Mouse (Mus musculus): ENCODE results near the gene Psmd13. TPM values are rescaled to one million over a fixed set of nuclear protein-coding genes. Genes with fewer than 3 reads are reported as not detected.
"Not testable (repeated sequence)": the region's sequence is repeated elsewhere in the genome, so short reads cannot be mapped to it uniquely, and the experiment has no call there.

The Psmd13 gene
- polyA plus RNA-seq, 1 experiment: 70.4 TPM

DNA sequence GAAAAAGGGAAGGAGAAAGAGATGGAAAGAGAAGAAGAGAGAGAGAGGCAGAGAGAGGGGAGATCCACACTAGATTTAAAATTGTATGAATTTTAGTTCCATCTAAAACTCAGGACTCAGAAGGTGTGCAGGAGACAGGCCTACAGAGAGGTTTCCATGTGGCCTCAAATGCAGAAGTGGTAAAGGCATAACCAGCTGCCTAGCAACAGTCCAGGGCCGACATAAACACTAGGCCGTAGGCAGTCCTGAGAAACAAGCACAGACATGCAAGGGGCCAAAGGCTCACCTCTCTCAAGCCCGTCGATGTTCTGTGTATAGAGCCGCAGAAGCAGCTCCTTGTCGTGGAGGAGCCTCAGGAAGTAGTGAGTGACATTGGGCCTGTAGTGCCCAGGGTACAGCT, 4.4 kb upstream of the Psmd13 start:
- no peak for DNase-seq
- TF ChIP-seq CTCF (IDR thresholded peaks at IDR 0.05; ENCODE audit: insufficient read depth, low read length) (no peak), POLR2A (IDR thresholded peaks at IDR 0.05; ENCODE audit: borderline replicate concordance, extremely low read depth, low read depth, low read length) (no peak)
- Histone ChIP-seq H3K4me1 (ENCODE audit: control insufficient read depth, insufficient read depth, low read length) (peaks cover 3% of the 10 kb centered on the region), H3K4me3 (replicated peaks; ENCODE audit: extremely low read depth, low read depth, low read length) (no peak overlapping the region)
- WGBS: 79% methylated on average over 6 of the region's 6 CpGs

DNA sequence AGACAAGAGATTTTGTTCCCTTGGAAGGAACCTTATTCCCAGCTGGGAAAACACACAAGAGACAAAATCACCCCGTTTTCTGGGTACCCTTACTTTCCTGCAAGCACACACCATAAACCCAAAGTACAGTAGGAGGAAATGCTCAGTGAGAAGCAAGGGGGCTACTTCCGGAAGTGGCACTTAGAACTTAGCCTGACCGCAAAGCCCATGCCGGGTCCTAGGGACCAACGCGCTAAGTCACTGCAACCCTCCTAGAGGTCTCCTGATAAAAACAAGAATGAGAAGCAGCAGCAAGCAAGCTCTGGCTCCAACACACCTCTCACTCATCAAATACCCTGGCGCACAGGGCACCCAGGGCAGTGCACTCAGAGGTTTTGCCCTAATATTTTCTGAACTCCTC, 2.4 kb upstream of the Psmd13 start:
- 78% methylated on average over 7 of the region's 7 CpGs for WGBS

DNA sequence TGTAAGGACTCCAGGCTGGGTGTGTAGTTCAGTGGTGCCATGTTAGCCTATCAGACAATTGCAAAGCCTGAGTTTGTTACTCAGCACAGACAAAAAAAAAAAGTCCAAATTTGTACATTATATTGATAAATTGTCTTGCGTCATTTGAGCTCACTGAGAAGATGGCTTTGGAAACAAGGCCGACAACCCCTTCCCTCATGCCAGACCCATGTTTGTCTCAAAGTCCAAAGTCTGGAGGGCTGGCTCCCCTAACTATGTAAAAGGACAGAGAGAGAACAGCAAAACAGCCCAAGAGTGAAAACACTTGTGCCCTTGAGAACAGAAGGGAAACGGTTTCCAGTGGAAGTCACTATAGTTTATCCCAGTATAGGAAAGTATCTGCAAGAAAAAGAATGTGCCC, 1.3 kb upstream of the Psmd13 start:
- 65% methylated on average over 3 of the region's 3 CpGs for WGBS
- TF ChIP-seq POLR2A (IDR thresholded peaks at IDR 0.05; ENCODE audit: borderline replicate concordance, extremely low read depth, low read depth, low read length) (no peak), CTCF (IDR thresholded peaks at IDR 0.05; ENCODE audit: insufficient read depth, low read length) (no peak)
- Histone ChIP-seq H3K4me1 (ENCODE audit: control insufficient read depth, insufficient read depth, low read length) (peaks cover 3% of the 10 kb centered on the region), H3K4me3 (replicated peaks; ENCODE audit: extremely low read depth, low read depth, low read length) (no peak overlapping the region)
- DNase-seq: no peak

More for the DNA sequence above, 2.4 kb upstream of the Psmd13 start:
- no peak for DNase-seq
- H3K4me3 ChIP-seq (replicated peaks; ENCODE audit: extremely low read depth, low read depth, low read length): no peak overlapping the region
- TF ChIP-seq CTCF (IDR thresholded peaks at IDR 0.05; ENCODE audit: insufficient read depth, low read length) (no peak), POLR2A (IDR thresholded peaks at IDR 0.05; ENCODE audit: borderline replicate concordance, extremely low read depth, low read depth, low read length) (no peak)
- peaks cover 3% of the 10 kb centered on the region for H3K4me1 ChIP-seq (ENCODE audit: control insufficient read depth, insufficient read depth, low read length)

DNA sequence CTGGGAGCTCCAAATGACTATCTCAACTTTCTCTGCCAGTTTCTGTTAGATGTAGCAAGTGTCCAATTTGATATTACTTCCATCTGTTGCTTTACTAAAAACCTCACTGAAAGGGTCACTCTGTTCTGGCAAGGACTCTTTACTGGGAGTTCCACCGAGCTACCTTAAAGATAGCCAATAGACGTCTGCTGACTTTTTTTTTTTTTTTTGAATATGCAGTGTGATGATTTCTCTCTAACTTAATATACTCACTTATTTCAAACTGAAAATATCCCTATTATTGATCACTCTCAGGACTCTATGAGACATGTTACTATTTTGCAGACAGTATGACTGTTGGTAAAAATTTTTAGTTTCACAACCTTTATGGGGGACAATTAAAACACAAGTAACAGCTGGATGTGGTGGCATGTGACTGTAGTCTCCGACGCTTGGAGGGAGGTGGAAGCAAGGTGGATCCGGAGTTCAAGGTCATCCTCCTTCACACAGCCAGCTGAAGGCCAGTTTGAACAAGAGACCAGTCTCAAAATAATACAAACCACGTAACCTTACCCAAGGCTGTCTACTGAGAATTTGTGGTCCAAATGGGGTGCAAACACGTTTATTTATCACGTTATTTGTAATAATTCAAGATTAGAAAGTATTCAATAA, 778 bp upstream of the Psmd13 start:
- TF ChIP-seq POLR2A (IDR thresholded peaks at IDR 0.05; ENCODE audit: borderline replicate concordance, extremely low read depth, low read depth, low read length) (no peak), CTCF (IDR thresholded peaks at IDR 0.05; ENCODE audit: insufficient read depth, low read length) (no peak)
- peak overlapping the region; percentile 44 for H3K4me3 ChIP-seq (replicated peaks; ENCODE audit: extremely low read depth, low read depth, low read length)
- H3K4me1 ChIP-seq (ENCODE audit: control insufficient read depth, insufficient read depth, low read length): peaks cover 3% of the 10 kb centered on the region
- WGBS: 11% methylated on average over 8 of the region's 8 CpGs
- DNase-seq: no peak

DNA sequence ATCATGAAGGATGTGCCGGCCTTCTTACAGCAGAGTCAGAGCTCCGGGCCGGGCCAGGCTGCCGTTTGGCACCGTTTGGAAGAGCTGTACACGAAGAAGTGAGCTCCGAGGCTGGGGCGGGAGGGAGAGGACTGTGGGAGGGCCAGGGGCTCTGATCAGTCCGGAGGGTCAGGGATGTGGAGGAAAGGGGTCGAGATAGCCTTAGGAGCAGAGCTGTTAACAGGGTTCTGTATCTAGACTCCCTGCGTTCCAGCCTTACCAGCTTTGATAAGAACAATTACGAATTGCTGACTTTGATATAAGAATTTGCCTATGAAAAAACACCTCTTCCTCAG, 668 bp downstream of the Psmd13 start:
- no peak for DNase-seq
- WGBS: under 1% methylated on average over 12 of the region's 12 CpGs
- Histone ChIP-seq H3K4me3 (replicated peaks; ENCODE audit: extremely low read depth, low read depth, low read length) (peak overlapping the region; percentile 78), H3K4me1 (ENCODE audit: control insufficient read depth, insufficient read depth, low read length) (peaks cover 3% of the 10 kb centered on the region)
- TF ChIP-seq CTCF (IDR thresholded peaks at IDR 0.05; ENCODE audit: insufficient read depth, low read length): no peak
- no peak for TF ChIP-seq POLR2A (IDR thresholded peaks at IDR 0.05; ENCODE audit: borderline replicate concordance, extremely low read depth, low read depth, low read length)

DNA sequence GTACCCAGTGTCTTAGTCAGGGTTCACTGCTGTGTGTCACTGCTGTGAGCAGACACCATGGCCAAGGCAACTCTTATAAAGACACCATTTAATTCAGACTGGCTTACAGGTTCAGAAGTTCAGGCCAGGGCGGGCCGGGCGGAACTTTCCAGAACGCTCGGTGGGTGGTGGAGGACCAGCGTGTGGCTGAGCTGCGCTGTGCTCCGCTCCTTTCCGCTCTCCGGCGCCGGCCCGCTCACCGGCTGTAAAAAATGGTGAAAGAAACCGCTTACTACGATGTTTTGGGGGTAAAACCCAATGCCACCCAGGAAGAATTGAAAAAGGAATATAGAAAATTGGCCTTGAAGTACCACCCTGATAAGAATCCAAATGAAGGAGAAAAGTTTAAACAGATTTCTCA, 8.9 kb downstream of the Psmd13 start:
- DNase-seq; H3K4me1 ChIP-seq (ENCODE audit: control insufficient read depth, insufficient read depth, low read length); H3K4me3 ChIP-seq (replicated peaks; ENCODE audit: extremely low read depth, low read depth, low read length): not testable (repeated sequence)
- WGBS: 95% methylated on average over 16 of the region's 16 CpGs

DNA sequence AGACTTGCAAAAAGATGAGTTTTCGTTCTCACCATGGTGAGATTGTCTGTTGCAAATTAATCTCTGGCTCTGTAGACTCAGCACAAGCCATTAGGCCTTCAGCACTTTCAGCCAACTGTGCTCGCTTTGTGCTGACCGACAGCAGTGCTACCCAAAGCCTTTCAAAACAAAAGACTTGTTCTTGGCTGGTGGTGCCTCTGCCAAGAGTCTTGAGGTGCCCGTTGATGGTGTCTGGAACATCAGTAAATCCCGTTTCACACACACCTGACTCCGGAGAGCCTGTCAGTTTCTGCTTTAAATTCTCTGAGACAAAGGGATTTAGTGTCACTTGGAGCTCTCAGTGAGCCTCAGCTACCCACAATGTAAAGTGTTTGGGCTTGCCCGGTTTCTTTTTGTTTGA, 12.3 kb downstream of the Psmd13 start:
- 89% methylated on average over 7 of the region's 7 CpGs for WGBS
- DNase-seq: no peak
- TF ChIP-seq POLR2A (IDR thresholded peaks at IDR 0.05; ENCODE audit: borderline replicate concordance, extremely low read depth, low read depth, low read length) (no peak), CTCF (IDR thresholded peaks at IDR 0.05; ENCODE audit: insufficient read depth, low read length) (no peak)
- Histone ChIP-seq H3K4me3 (replicated peaks; ENCODE audit: extremely low read depth, low read depth, low read length) (no peak overlapping the region), H3K4me1 (ENCODE audit: control insufficient read depth, insufficient read depth, low read length) (no peaks in the 10 kb centered on the region)

DNA sequence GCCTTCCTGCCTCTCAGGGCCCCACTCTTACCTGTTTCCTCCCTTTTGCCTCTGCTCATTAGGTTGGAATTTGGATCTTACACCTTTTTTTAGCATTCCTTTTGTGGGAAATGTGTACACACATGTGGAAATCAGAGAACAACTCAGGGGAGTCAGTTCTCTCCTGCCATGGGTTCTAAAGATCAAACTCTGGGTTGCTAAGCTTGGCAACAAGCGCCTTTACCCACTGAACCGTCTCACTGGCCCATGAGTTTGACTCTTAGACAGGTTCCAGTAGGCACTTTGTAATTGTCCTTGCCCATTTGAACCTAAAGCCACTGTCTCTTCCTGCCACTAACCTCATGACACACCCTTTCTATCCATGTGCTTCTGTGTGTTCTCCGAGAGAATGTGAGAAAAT, 12.8 kb downstream of the Psmd13 start:
- no peak for TF ChIP-seq POLR2A (IDR thresholded peaks at IDR 0.05; ENCODE audit: borderline replicate concordance, extremely low read depth, low read depth, low read length)
- TF ChIP-seq CTCF (IDR thresholded peaks at IDR 0.05; ENCODE audit: insufficient read depth, low read length): no peak
- no peak for DNase-seq
- no peak overlapping the region for H3K4me3 ChIP-seq (replicated peaks; ENCODE audit: extremely low read depth, low read depth, low read length)
- WGBS: 87% methylated on average over 3 of the region's 3 CpGs
- no peaks in the 10 kb centered on the region for H3K4me1 ChIP-seq (ENCODE audit: control insufficient read depth, insufficient read depth, low read length)

DNA sequence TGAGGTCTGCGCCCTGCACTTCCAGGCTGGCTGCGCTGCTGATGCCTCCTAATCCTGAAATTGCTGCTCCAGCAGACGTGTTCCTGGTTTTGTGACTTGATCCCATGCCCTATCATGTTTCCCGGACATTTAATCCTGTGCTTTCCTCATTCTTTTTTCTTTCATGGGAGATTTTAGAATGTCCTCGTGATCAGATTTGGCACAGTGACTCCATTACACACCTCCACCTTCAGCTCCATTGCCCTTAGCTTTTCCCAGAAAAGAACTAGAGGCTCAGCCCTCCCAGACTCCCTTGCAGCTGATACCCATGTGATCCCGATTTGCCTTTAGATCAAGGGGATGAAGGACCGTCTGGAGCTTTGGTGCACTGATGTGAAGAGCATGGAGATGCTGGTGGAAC, 16.1 kb downstream of the Psmd13 start:
- Histone ChIP-seq H3K4me3 (replicated peaks; ENCODE audit: extremely low read depth, low read depth, low read length) (no peak overlapping the region), H3K4me1 (ENCODE audit: control insufficient read depth, insufficient read depth, low read length) (no peaks in the 10 kb centered on the region)
- 88% methylated on average over 7 of the region's 7 CpGs for WGBS
- TF ChIP-seq POLR2A (IDR thresholded peaks at IDR 0.05; ENCODE audit: borderline replicate concordance, extremely low read depth, low read depth, low read length) (no peak), CTCF (IDR thresholded peaks at IDR 0.05; ENCODE audit: insufficient read depth, low read length) (no peak)
- DNase-seq: no peak

DNA sequence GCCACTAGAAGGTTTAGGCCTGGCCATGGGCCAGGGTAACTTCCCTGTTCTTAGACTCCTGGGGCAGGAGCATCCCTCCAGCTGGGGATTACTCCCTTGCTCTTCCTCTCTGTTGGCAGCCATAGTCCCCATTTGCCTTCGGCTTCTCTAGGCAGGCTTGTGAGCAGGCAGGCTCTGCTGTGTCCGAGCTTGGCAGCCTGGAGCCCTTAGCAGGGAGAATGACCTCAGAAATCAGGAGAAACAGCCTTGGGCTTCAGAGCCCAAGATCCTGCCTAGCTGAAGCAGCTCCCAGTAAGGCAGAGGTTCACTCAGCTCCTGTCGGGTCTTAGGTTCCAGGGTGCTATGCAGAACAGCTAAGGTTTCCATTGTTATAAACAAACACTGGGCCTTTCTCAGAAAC, 17.4 kb downstream of the Psmd13 start:
- Histone ChIP-seq H3K4me3 (replicated peaks; ENCODE audit: extremely low read depth, low read depth, low read length) (no peak overlapping the region), H3K4me1 (ENCODE audit: control insufficient read depth, insufficient read depth, low read length) (0 out of 2 replicates have a peak, but pooled peaks cover 2% of the 10 kb centered on the region)
- 60% methylated on average over 3 of the region's 3 CpGs for WGBS
- no peak for DNase-seq
- TF ChIP-seq CTCF (IDR thresholded peaks at IDR 0.05; ENCODE audit: insufficient read depth, low read length) (no peak), POLR2A (IDR thresholded peaks at IDR 0.05; ENCODE audit: borderline replicate concordance, extremely low read depth, low read depth, low read length) (no peak)
